Mouse (Mus musculus): ENCODE measurements around the gene Piwil4. TPM values are rescaled to one million over a fixed set of nuclear protein-coding genes. Genes with fewer than 3 reads are reported as not detected.
A peak's percentile ranks its signal among the peaks of the same experiment; 100 is the strongest.
"Not testable (repeated sequence)": the region's sequence is repeated elsewhere in the genome, so short reads cannot be mapped to it uniquely, and the experiment has no call there.

The Piwil4 gene
- polyA plus RNA-seq, 1 experiment from 2014 or later, result 0.09 TPM

GRCm38 (mm10) chr9:14724755-14725420 lies 15.6 kb downstream of the Piwil4 start:
- ATAC-seq (ENCODE audit: extremely low read depth, insufficient number of reproducible peaks, low FRiP score, low TSS enrichment), result no peak
- Histone ChIP-seq H3K36me3 (no peaks in the 10 kb centered on the region), H3K4me1 (peaks cover 7% of the 10 kb centered on the region), H3K27me3 (replicated peaks) (no peaks in the 10 kb centered on the region), H3K9me3 (no peaks in the 10 kb centered on the region), H3K9ac (no peak overlapping the region), H3K27ac (replicated peaks) (no peak overlapping the region), H3K4me3 (no peak overlapping the region), H3K4me2 (no peak overlapping the region)
- WGBS, result 69% methylated on average over 5 of the region's 5 CpGs

- H3K4me2 ChIP-seq, result no peak overlapping the region
- WGBS, result 66% methylated on average over 5 of the region's 5 CpGs
These were observed 18.9 kb downstream of the Piwil4 start for GRCm38 (mm10) chr9:14721610-14722009.

DNA sequence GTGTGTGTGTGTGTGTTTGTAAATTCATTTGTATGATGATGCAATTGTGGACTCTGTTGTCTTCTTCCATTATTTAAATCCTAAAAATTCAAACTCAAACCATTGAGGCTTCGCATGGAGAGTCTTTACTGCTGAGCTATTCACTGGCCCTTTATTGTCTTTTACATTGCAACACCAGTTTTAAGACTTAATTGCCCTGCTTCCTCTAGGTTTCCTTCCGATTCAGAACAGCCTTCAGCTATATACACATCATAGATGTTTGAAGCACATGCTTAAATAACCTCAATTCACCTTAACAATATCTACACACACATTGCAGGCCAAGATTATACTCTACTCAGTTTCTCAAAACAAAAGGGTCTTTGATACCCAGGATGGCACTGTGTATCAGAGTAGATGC lies 20.1 kb downstream of the Piwil4 start:
- Histone ChIP-seq H3K36me3 (no peaks in the 10 kb centered on the region), H3K4me3 (no peak overlapping the region), H3K27ac (replicated peaks) (no peak overlapping the region), H3K9me3 (no peaks in the 10 kb centered on the region), H3K27me3 (replicated peaks) (no peaks in the 10 kb centered on the region), H3K9ac (no peak overlapping the region), H3K4me1 (peaks cover 22% of the 10 kb centered on the region), H3K4me2 (no peak overlapping the region)
- ATAC-seq (ENCODE audit: extremely low read depth, insufficient number of reproducible peaks, low FRiP score, low TSS enrichment), result no peak
- WGBS, result 73% methylated on average over 2 of the region's 2 CpGs

More at GRCm38 (mm10) chr9:14721610-14722009, 18.9 kb downstream of the Piwil4 start:
- ATAC-seq (ENCODE audit: extremely low read depth, insufficient number of reproducible peaks, low FRiP score, low TSS enrichment), result no peak
- no peak overlapping the region for H3K4me3 ChIP-seq
- no peaks in the 10 kb centered on the region for H3K27me3 ChIP-seq (replicated peaks)
- H3K27ac ChIP-seq (replicated peaks), result no peak overlapping the region
- peaks cover 22% of the 10 kb centered on the region for H3K4me1 ChIP-seq
- H3K9me3 ChIP-seq, result no peaks in the 10 kb centered on the region
- no peak overlapping the region for H3K9ac ChIP-seq
- H3K36me3 ChIP-seq, result no peaks in the 10 kb centered on the region

GRCm38 (mm10) chr9:14718332-14718691 lies 22.2 kb downstream of the Piwil4 start:
- 0 out of 2 replicates have a peak, but pooled peaks cover 4% of the 10 kb centered on the region for H3K27me3 ChIP-seq (replicated peaks)
- no peaks in the 10 kb centered on the region for H3K9me3 ChIP-seq
- H3K4me1 ChIP-seq, result peaks cover 15% of the 10 kb centered on the region
- peak overlapping the region; percentile 62 for H3K4me2 ChIP-seq
- no peaks in the 10 kb centered on the region for H3K36me3 ChIP-seq
- no peak for ATAC-seq (ENCODE audit: extremely low read depth, insufficient number of reproducible peaks, low FRiP score, low TSS enrichment)
- peak overlapping the region; percentile 20; the same call in 1 of the 2 replicates for H3K27ac ChIP-seq (replicated peaks)
- peak overlapping the region; percentile 25 for H3K4me3 ChIP-seq
- peak overlapping the region; percentile 63 for H3K9ac ChIP-seq

DNA sequence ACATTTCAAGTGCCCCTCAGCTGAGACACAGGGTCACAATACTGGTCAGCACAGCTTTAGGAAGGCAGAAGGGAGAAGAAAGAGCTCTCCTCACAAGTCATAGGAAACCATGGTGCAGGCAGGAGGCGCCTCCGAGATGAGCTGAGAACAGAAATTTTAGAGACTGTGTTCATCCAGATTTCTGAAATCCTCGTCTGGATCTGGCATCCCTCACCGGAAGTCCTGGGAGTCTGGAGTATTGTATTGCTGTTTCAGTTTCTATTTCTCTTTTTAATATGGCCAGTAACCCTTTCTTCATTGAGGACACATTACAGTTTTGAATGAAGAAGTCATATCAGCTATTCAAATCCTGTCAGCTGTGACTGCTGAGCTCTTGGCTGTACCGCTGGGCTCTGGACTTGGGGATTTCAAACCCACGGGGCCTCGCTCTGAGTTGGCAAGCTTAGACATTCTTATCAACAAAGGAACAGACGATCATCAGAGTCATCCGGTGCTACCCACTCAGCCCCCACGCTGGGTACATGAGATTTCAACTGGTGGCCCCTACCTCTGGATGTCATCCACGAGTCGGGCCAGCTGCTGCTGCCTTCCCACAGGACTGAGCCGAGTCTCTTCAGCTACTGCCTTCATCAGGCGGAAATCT lies 22.7 kb downstream of the Piwil4 start:
- peaks cover 15% of the 10 kb centered on the region for H3K4me1 ChIP-seq
- peak overlapping the region; percentile 20; the same call in 1 of the 2 replicates for H3K27ac ChIP-seq (replicated peaks)
- ATAC-seq (ENCODE audit: extremely low read depth, insufficient number of reproducible peaks, low FRiP score, low TSS enrichment), result no peak
- WGBS, result 22% methylated on average over 14 of the region's 14 CpGs
- 0 out of 2 replicates have a peak, but pooled peaks cover 4% of the 10 kb centered on the region for H3K27me3 ChIP-seq (replicated peaks)
- H3K4me2 ChIP-seq, result peak overlapping the region; percentile 62
- peak overlapping the region; percentile 63 for H3K9ac ChIP-seq
- H3K9me3 ChIP-seq, result no peaks in the 10 kb centered on the region
- H3K4me3 ChIP-seq, result peak overlapping the region; percentile 25
- no peaks in the 10 kb centered on the region for H3K36me3 ChIP-seq

DNA sequence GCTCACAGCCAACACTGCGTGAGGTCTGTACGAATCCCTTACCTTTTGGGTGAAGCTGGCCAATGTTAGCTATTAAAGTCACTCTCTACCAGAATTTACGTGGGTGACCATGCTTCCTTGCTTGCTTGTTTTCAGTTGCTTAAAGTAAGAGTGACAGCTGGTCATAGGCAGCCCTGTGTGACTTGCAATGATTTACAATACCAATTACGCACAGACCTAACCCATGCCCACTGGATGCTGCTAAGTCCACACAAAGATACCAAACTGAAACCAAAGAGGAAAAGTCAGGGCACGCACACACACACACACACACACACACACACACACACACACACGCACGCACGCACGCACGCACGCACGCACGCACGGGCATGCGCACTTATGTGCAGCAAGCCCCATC lies 25.3 kb downstream of the Piwil4 start:
- no peaks in the 10 kb centered on the region for H3K36me3 ChIP-seq
- H3K27ac ChIP-seq (replicated peaks), result no peak overlapping the region
- WGBS, result 89% methylated on average over 15 of the region's 15 CpGs
- H3K4me3 ChIP-seq, result no peak overlapping the region
- no peak overlapping the region for H3K9ac ChIP-seq
- ATAC-seq (ENCODE audit: extremely low read depth, insufficient number of reproducible peaks, low FRiP score, low TSS enrichment), result no peak
- H3K9me3 ChIP-seq, result no peaks in the 10 kb centered on the region
- 0 out of 2 replicates have a peak, but pooled peaks cover 4% of the 10 kb centered on the region for H3K27me3 ChIP-seq (replicated peaks)
- no peak overlapping the region for H3K4me2 ChIP-seq
- peaks cover 15% of the 10 kb centered on the region for H3K4me1 ChIP-seq

- no peak overlapping the region for H3K9ac ChIP-seq
- no peak overlapping the region for H3K27ac ChIP-seq (replicated peaks)
- H3K36me3 ChIP-seq, result no peaks in the 10 kb centered on the region
- H3K9me3 ChIP-seq, result no peaks in the 10 kb centered on the region
- H3K4me2 ChIP-seq, result no peak overlapping the region
- H3K27me3 ChIP-seq (replicated peaks), result 0 out of 2 replicates have a peak, but pooled peaks cover 4% of the 10 kb centered on the region
- 75% methylated on average over 3 of the region's 3 CpGs for WGBS
- H3K4me3 ChIP-seq, result no peak overlapping the region
- ATAC-seq (ENCODE audit: extremely low read depth, insufficient number of reproducible peaks, low FRiP score, low TSS enrichment), result no peak
- H3K4me1 ChIP-seq, result peaks cover 2% of the 10 kb centered on the region
These were observed 29.6 kb downstream of the Piwil4 start for GRCm38 (mm10) chr9:14710910-14711309.

DNA sequence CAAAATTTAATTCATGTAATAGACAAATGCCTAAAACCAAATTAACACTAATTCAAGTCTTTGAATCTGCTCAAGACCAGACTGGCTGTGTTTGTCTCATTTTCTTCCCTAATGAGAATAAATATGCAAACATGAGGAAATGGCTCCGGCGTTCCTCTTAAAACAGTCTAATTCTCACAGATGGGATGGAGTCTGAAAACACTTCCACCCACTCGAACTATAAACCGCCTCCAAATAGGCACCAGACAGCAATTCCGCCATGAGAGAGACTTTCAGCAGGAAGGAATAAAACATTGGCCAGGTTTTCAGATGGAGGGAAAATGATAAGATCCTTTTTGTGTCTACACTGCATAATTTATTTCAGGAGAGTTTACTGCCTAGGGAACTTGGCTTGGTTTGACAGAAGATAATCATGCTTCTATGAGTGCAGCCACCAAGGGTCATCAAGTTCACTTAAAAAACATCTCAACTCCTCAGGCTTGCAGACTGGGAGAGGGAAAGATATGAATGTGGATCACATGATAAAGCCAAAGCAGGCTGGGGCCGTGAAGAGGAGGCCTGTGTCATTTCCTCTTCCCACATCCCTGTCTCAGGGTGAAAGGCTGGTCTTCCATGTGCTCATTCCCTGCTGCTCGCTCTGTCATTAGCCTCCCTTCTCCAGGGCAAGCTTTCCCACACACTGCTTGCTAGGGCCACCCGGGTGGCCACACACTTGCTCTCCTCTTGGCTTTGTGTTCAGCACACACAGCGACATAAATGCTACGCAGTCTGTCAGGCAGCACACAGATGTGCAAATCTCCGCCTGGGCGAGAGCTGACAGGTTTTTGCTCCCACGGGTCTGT lies 35.0 kb downstream of the Piwil4 start:
- 63% methylated on average over 13 of the region's 13 CpGs for WGBS
- Histone ChIP-seq H3K4me3 (no peak overlapping the region), H3K9ac (no peak overlapping the region), H3K4me1 (peaks cover 10% of the 10 kb centered on the region), H3K27me3 (replicated peaks) (no peaks in the 10 kb centered on the region), H3K36me3 (no peaks in the 10 kb centered on the region), H3K27ac (replicated peaks) (0 out of 2 replicates have a peak overlapping the region, but pooled peaks have one; percentile 24), H3K4me2 (no peak overlapping the region), H3K9me3 (no peaks in the 10 kb centered on the region)
- no peak for ATAC-seq (ENCODE audit: extremely low read depth, insufficient number of reproducible peaks, low FRiP score, low TSS enrichment)

DNA sequence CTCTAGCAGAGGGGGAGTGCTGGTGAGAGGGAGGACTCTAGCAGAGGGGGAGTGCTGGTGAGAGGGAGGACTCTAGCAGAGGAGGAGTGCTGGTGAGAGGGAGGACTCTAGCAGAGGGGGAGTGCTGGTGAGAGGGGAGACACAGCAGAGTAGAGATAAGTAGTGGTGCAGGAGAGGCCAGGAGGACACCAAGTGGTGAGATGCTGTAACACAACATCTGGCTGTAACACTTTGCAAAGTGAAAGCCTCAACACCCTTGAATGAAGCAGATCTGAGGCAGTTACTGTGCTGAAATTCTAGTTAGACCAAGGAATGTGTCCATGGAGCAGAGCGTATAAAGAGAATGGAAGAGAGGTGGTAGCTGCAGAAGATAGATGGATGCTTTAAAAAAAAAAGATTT lies 39.7 kb downstream of the Piwil4 start:
- WGBS, result 87% methylated on average over 1 of the region's 1 CpGs
- not testable (repeated sequence) for ATAC-seq (ENCODE audit: extremely low read depth, insufficient number of reproducible peaks, low FRiP score, low TSS enrichment); H3K36me3 ChIP-seq

GRCm38 (mm10) chr9:14699288-14699640 lies 41.3 kb downstream of the Piwil4 start:
- Histone ChIP-seq H3K9ac (no peak overlapping the region), H3K4me1 (no peaks in the 10 kb centered on the region), H3K9me3 (no peaks in the 10 kb centered on the region), H3K36me3 (no peaks in the 10 kb centered on the region), H3K27me3 (replicated peaks) (no peaks in the 10 kb centered on the region), H3K4me2 (no peak overlapping the region), H3K27ac (replicated peaks) (no peak overlapping the region), H3K4me3 (no peak overlapping the region)
- 39% methylated on average over 7 of the region's 7 CpGs for WGBS
- no peak for ATAC-seq (ENCODE audit: extremely low read depth, insufficient number of reproducible peaks, low FRiP score, low TSS enrichment)

More for the DNA sequence above, 39.7 kb downstream of the Piwil4 start:
- H3K27ac ChIP-seq (replicated peaks); H3K27me3 ChIP-seq (replicated peaks); H3K4me1 ChIP-seq; H3K4me3 ChIP-seq; H3K9me3 ChIP-seq; H3K4me2 ChIP-seq; H3K9ac ChIP-seq: not testable (repeated sequence)

GRCm38 (mm10) chr9:14698582-14699287 lies 41.8 kb downstream of the Piwil4 start:
- Histone ChIP-seq H3K9ac (no peak overlapping the region), H3K9me3 (no peaks in the 10 kb centered on the region), H3K4me3 (no peak overlapping the region), H3K4me2 (no peak overlapping the region), H3K4me1 (no peaks in the 10 kb centered on the region), H3K27me3 (replicated peaks) (no peaks in the 10 kb centered on the region), H3K27ac (replicated peaks) (no peak overlapping the region), H3K36me3 (no peaks in the 10 kb centered on the region)
- WGBS, result 49% methylated on average over 11 of the region's 12 CpGs
- ATAC-seq (ENCODE audit: extremely low read depth, insufficient number of reproducible peaks, low FRiP score, low TSS enrichment), result no peak
